Mouse (Mus musculus) hindbrain, postnatal 0 days (tissue): ENCODE measurements around the gene Vps33b. TPM values are rescaled to one million over a fixed set of nuclear protein-coding genes. Genes with fewer than 3 reads are reported as not detected.
"Not testable (repeated sequence)": the region's sequence is repeated elsewhere in the genome, so short reads cannot be mapped to it uniquely, and the experiment has no call there.

Experiments
- ATAC-seq: fragments of 200-750 bp; cut with Nextera tagmentation; 2 replicates; pipeline ENCODE4 v1.8.0; 2017; ENCODE audit warnings: mild to moderate bottlenecking, moderate TSS enrichment, moderate library complexity
- DNase-seq: peaks from one replicate; pipeline ENCODE4 v3.0.0-alpha.2; 2015; ENCODE audit warnings: low spot score
- H3K27ac ChIP-seq: fragments of 300-500 bp; sonication (generic); 2 replicates; pipeline ENCODE4 v1.5.1; 2014; ENCODE audit warnings: mild to moderate bottlenecking
- H3K27me3 ChIP-seq: fragments of 300-500 bp; sonication (generic); 2 replicates; pipeline ENCODE4 v1.6.1; 2014; ENCODE audit warnings: low read length, mixed read lengths; ENCODE audit not compliant: insufficient read depth
- H3K36me3 ChIP-seq: fragments of 300-500 bp; sonication (generic); 2 replicates; pipeline ENCODE4 v1.6.1; 2014; ENCODE audit warnings: low read length, mixed read lengths; ENCODE audit not compliant: insufficient read depth
- H3K4me1 ChIP-seq: fragments of 300-500 bp; sonication (generic); 2 replicates; pipeline ENCODE4 v1.6.1; 2014; ENCODE audit warnings: antibody characterized with exemption, low read length, mixed read lengths; ENCODE audit not compliant: insufficient read depth
- H3K4me2 ChIP-seq: fragments of 300-500 bp; sonication (generic); 2 replicates; pipeline ENCODE4 v1.6.1; 2014; ENCODE audit warnings: low read depth, mild to moderate bottlenecking, low read length, moderate library complexity, mixed read lengths
- H3K4me3 ChIP-seq: fragments of 300-500 bp; sonication (generic); 2 replicates; pipeline ENCODE4 v1.5.1; 2014; ENCODE audit warnings: low read length
- H3K9ac ChIP-seq: fragments of 300-500 bp; sonication (generic); replicated peaks from 2 replicates; pipeline ENCODE4 v1.6.1; 2014; ENCODE audit warnings: mild to moderate bottlenecking, low read length, moderate library complexity, mixed read lengths
- H3K9me3 ChIP-seq: fragments of 300-500 bp; sonication (generic); 2 replicates; pipeline ENCODE4 v1.6.1; 2016; ENCODE audit warnings: low read length, mixed read lengths
- CTCF ChIP-seq: IDR thresholded peaks from 2 replicates; pipeline ENCODE4 v1.5.1; 2016; ENCODE audit warnings: antibody characterized with exemption, control low read depth, low read depth
- WGBS: fragments of 180-500 bp; shearing (Covaris S2); extraction: QIAGEN DNeasy Blood & Tissue Kit; methylation state at CpG from one replicate; pipeline ENCODE4 v1.1.7; 2014; 5-methylcytosine and 5-hydroxymethylcytosine counted together
- polyA plus RNA-seq: library from polyadenylated mRNA; unstranded; fragments of >200 nt; fragmentation: Nextera tagmentation; extraction: Ambion mirVana; gene quantifications from 2 replicates; pipeline ENCODE4 v1.2.1, GENCODE M21; 2015
- total RNA-seq: library from RNA; depleted of rRNA; stranded (reverse); fragments of >200 nt; gene quantifications from 2 replicates; pipeline ENCODE4 v1.2.3, GENCODE M21; 2014

Vps33b gene
- total and polyA plus RNA-seq, 2 experiments from 2014 or later, result 15.4 to 24.3 TPM

DNA sequence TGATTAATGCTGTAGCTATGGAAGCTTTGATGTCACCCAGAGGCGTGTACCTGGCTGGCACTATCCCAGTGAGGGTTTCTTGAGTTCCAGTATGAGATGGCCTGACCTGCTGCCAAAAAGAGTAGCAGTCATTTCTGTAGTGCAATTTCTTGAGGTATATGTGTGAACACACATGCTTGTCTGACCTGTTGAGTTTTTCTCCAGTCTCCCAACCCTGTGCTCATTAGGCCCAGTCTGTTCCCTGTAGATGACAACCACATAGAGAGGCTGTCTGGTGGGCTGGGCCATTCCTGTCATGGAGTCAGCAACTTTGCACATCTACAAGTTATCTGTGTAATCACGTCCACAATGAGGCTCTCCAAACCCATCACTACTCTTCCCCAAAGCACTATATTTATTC, 46.3 kb downstream of the Vps33b start:
- H3K36me3 ChIP-seq, result peaks cover 36% of the 10 kb centered on the region

DNA sequence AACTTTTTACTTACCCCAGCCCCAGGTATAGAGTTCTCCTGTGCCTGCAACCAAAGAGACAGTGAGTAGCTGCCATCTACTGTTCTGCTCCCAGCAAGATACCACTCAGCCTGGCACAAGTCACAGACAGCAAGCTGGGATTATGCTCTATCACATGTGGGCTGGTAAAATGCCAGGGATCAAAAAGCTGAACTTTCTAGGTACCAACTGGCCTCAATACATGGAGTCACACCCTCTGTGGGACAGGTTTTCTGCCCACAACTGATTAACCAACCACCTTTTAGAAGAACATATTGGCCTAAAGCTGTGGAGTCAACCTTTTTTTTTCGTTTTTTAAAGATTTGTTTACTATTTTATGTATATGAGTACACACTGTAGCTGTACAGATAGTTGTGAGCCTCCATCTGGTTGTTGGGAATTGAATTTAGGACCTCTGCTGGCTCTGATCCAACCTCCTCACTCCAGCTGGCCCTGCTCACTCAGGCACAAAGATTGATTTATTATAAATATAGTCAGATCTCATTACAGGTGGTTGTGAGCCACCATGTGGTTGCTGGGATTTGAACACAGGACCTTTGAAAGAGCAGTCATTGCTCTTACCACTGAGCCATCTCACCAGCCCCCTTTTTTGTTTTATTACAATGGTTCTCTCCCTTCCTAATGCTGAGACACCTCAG, 48.1 kb downstream of the Vps33b start:
- no peak for TF ChIP-seq CTCF
- Histone ChIP-seq H3K4me3 (no peak overlapping the region), H3K9ac (no peak overlapping the region), H3K36me3 (peaks cover 28% of the 10 kb centered on the region), H3K4me1 (no peaks in the 10 kb centered on the region), H3K27ac (no peak overlapping the region), H3K9me3 (no peaks in the 10 kb centered on the region), H3K4me2 (no peak overlapping the region), H3K27me3 (no peaks in the 10 kb centered on the region)
- ATAC-seq, result no peak
- WGBS, result 70% methylated on average over 1 of the region's 1 CpGs
- DNase-seq, result peak; percentile 20

More for the DNA sequence above, 46.3 kb downstream of the Vps33b start:
- DNase-seq (no peak), ATAC-seq (no peak)
- no peaks in the 10 kb centered on the region for H3K4me1 ChIP-seq
- no peak for TF ChIP-seq CTCF
- no peaks in the 10 kb centered on the region for H3K9me3 ChIP-seq
- no peak overlapping the region for H3K9ac ChIP-seq
- H3K4me2 ChIP-seq, result no peak overlapping the region
- 82% methylated on average over 2 of the region's 2 CpGs for WGBS
- no peak overlapping the region for H3K4me3 ChIP-seq
- no peak overlapping the region for H3K27ac ChIP-seq
- no peaks in the 10 kb centered on the region for H3K27me3 ChIP-seq

DNA sequence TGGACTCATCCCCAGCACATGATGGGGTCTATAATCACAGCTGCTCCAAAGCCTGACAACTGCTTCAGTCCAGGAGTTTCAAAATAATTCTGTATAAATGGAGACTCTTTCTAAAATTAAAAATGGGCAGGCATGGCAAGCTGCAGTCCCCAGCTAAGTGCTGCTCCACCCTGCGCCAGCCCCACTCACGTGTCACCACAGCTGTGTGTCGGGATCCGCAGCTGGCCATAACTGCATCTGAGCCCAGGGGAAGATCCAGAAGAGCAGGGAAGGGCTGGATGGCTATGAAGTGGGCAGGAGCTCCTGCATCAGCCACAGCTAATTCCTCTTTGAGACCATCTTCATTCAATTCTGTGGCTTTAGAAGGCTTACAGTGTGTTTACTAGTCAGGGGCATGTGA, 49.2 kb downstream of the Vps33b start:
- Histone ChIP-seq H3K4me3 (no peak overlapping the region), H3K27ac (no peak overlapping the region), H3K4me1 (peaks cover 7% of the 10 kb centered on the region; the same call in 1 of the 2 replicates), H3K4me2 (no peak overlapping the region), H3K9ac (no peak overlapping the region), H3K9me3 (no peaks in the 10 kb centered on the region), H3K27me3 (no peaks in the 10 kb centered on the region), H3K36me3 (peaks cover 17% of the 10 kb centered on the region)
- WGBS, result 92% methylated on average over 4 of the region's 4 CpGs
- DNase-seq (no peak), ATAC-seq (no peak)
- no peak for TF ChIP-seq CTCF

DNA sequence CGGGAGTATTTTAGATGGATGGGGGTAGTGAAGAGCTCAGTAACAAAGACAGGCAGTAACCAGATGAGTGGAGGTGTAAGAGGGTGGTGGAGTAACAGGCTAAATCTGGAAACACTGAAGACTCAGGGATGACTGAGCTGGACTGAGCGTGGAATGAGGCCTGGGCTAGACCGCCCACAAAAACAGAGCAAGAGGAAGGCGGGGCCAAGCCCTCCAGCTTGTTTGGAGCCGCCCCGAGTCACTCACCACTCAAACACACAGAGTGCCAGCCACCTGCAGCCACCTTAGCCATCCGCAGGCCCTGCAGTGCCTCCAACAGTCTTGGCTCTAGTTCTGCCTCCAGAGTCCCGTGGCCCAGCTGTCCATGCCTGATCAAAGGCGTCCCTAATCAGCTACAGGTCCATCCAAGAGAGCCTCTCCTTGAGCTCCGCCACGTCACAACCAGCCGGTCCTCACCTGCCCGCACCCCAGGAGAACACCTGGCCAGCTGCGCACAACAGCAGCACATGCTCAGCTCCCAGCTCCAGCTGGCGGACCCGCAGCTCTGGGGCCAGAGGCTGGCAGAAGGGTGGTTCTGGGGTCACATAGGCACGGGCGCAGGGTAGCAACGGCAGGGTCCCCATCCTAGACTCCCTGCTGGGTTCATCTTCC, 50.5 kb downstream of the Vps33b start:
- Histone ChIP-seq H3K27me3 (no peaks in the 10 kb centered on the region), H3K9ac (peak overlapping the region; percentile 17; the same call in 1 of the 2 replicates), H3K27ac (no peak overlapping the region), H3K36me3 (peaks cover 5% of the 10 kb centered on the region; the same call in 1 of the 2 replicates), H3K9me3 (no peaks in the 10 kb centered on the region), H3K4me1 (peaks cover 7% of the 10 kb centered on the region; the same call in 1 of the 2 replicates), H3K4me3 (no peak overlapping the region), H3K4me2 (no peak overlapping the region)
- WGBS, result 84% methylated on average over 19 of the region's 19 CpGs
- no peak for TF ChIP-seq CTCF
- no peak for ATAC-seq
- no peak for DNase-seq

DNA sequence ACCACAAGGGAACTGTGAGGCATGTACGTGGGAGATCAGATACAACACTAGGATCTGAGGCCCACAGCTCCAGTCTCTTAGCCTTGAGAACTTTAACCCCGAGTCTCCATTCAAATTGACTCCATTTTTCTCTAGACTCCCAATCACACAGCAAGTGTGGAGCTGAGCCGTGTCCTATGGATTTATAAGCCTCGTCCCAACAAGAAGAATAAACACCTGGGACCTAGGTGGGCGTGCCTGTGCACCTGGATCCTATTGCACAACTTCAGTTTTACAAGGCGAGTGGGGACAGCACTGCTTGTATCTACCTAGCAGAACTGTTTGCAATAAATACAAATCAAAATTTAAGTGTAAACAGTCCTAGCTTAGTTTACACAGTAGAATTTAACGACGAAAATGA, 53.9 kb downstream of the Vps33b start:
- Histone ChIP-seq H3K36me3 (peaks cover 32% of the 10 kb centered on the region), H3K9me3 (no peaks in the 10 kb centered on the region), H3K27ac (peak overlapping the region; percentile 92), H3K27me3 (no peaks in the 10 kb centered on the region), H3K4me3 (peak overlapping the region; percentile 56), H3K4me1 (peaks cover 7% of the 10 kb centered on the region; the same call in 1 of the 2 replicates), H3K4me2 (peak overlapping the region; percentile 83), H3K9ac (peak overlapping the region; percentile 56)
- 23% methylated on average over 8 of the region's 8 CpGs for WGBS
- no peak for DNase-seq
- TF ChIP-seq CTCF, result no peak
- ATAC-seq, result no peak

DNA sequence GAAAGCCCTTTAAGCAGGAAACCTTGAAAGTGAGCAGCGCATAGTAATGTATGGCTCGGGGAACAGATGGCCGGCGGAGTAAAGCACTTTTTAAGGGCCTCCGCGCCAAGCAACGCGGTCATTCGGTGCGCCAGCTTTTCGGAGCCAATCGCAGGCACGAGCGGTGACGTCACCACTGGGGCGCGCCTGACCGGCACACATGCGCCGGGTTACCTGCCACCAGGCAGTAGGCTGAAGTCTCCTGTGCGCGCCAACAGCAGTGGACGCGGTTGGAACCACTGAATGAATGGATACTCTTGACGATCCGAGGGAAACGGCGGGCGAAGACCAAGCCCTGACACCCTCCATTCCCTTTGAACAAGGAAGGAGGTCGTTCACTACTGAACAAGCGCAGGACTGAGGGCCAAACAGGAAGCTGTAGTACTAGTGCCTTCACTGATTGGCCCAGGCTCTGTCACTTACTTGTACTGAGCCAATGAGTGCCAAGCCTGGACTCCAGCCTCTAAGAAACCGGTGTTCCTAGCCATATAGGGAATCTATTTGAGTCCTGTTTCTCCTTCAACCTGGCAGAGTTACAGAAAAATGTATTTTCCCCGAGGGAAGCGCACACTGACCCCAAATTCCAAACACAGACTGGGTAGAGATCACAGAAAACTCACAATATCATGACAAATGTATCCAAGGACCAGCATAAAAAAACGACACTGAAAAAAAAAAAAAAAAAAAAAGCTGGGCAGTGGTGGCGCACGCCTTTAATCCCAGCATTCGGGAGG, 54.8 kb downstream of the Vps33b start, which contains the start of gene Rccd1:
Gene Rccd1, minus strand, starts transcription at position 412 of the 773 bp plus-strand sequence.
- WGBS, result 1% methylated on average over 38 of the region's 38 CpGs

DNA sequence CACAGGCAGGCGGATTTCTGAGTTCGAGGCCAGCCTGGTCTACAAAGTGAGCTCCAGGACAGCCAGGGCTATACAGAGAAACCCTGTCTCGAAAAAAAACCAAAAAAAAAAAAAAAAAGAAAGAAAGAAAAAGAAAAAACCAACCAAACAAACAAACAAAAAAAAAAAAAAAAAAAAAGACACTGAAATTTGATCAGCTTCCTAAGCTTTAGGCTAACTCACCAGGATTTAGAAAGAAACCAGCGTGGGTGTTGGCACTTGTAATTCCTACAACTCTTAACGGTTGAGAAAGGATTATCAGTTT, 55.3 kb downstream of the Vps33b start:
- H3K4me2 ChIP-seq, result peak overlapping the region; percentile 83; the same call in 1 of the 2 replicates
- not testable (repeated sequence) for H3K27me3 ChIP-seq, H3K4me1 ChIP-seq, H3K9me3 ChIP-seq, DNase-seq, H3K9ac ChIP-seq, ATAC-seq, H3K4me3 ChIP-seq
- peak overlapping the region; percentile 92 for H3K27ac ChIP-seq
- WGBS, result 43% methylated on average over 5 of the region's 5 CpGs
- H3K36me3 ChIP-seq, result peaks cover 46% of the 10 kb centered on the region

More for the DNA sequence above, 54.8 kb downstream of the Vps33b start, which contains the start of gene Rccd1:
- H3K27me3 ChIP-seq, result no peaks in the 10 kb centered on the region
- H3K27ac ChIP-seq, result peak within 1 kb of the TSS; percentile 92
- H3K4me1 ChIP-seq, result peaks cover 7% of the 10 kb centered on the region; the same call in 1 of the 2 replicates
- H3K36me3 ChIP-seq, result peaks cover 41% of the 10 kb centered on the region
- DNase-seq (peak; percentile 97), ATAC-seq (peak; percentile 99)
- no peak for TF ChIP-seq CTCF
- no peaks in the 10 kb centered on the region for H3K9me3 ChIP-seq
- peak within 1 kb of the TSS; percentile 56 for H3K9ac ChIP-seq
- peak within 1 kb of the TSS; percentile 83 for H3K4me2 ChIP-seq
- H3K4me3 ChIP-seq, result peak within 1 kb of the TSS; percentile 56
